22 mouse cellular contexts compared by ENCODE assay signal in genomic region chr19:59687206-59687605, GRCm38 (mm10).
DNase-seq lines count a peak whose midpoint lies in the region; ATAC-seq and TF ChIP-seq lines count a peak whose summit lies in the region.
"Had no signal": no experiment of that assay in that cellular context is flagged by ENCODE, and none has a peak within 500 bp of the region (broad histone marks: within the 10 kb centered on the region; RNA-seq: fewer than 3 reads in every experiment).

No protein-coding gene starts in this region.

- H3K36me3 ChIP-seq in kidney, adult 2 months (ENCODE audit: control insufficient read depth, insufficient read depth, low read length) = no peaks in the 10 kb centered on the region
- H3K36me3 ChIP-seq in stomach, embryonic 16.5 days (ENCODE audit: control insufficient read depth, insufficient read depth, low read length) = no peaks in the 10 kb centered on the region
- no peaks in the 10 kb centered on the region for H3K36me3 ChIP-seq in lung, postnatal 0 days (ENCODE audit: insufficient read depth, low read length)
- H3K36me3 ChIP-seq: embryonic facial prominence, embryonic 15.5 days; limb, embryonic 15.5 days; neural tube, embryonic 13.5 days had no signal

- TF ChIP-seq POLR2A in kidney, adult 2 months (IDR thresholded peaks at IDR 0.05; ENCODE audit: low read depth, low read length) = no peak

- H3K9ac ChIP-seq in stomach, embryonic 16.5 days (ENCODE audit: low read length) = no peak overlapping the region
- no peak overlapping the region for H3K9ac ChIP-seq in lung, postnatal 0 days (replicated peaks; ENCODE audit: low read depth)
- H3K9ac ChIP-seq: embryonic facial prominence, embryonic 15.5 days; limb, embryonic 15.5 days; liver, postnatal 0 days; neural tube, embryonic 13.5 days had no signal

- no peak overlapping the region for H3K4me3 ChIP-seq in kidney, adult 2 months (ENCODE audit: insufficient read depth, low read depth, low read length)
- H3K4me3 ChIP-seq in stomach, embryonic 16.5 days (replicated peaks; ENCODE audit: low read length) = no peak overlapping the region
- H3K4me3 ChIP-seq in lung, postnatal 0 days (ENCODE audit: low read depth, low read length) = no peak overlapping the region
- H3K4me3 ChIP-seq: embryonic facial prominence, embryonic 15.5 days; limb, embryonic 15.5 days; megakaryocyte, embryonic 14.5 days; neural tube, embryonic 13.5 days had no signal

- H3K27ac ChIP-seq in kidney, adult 2 months (ENCODE audit: insufficient read depth, low read depth, low read length) = no peak overlapping the region
- H3K27ac ChIP-seq in stomach, embryonic 16.5 days (ENCODE audit: low read length) = no peak overlapping the region
- no peak overlapping the region for H3K27ac ChIP-seq in lung, postnatal 0 days (ENCODE audit: low read length)
- H3K27ac ChIP-seq: embryonic facial prominence, embryonic 15.5 days; limb, embryonic 15.5 days; neural tube, embryonic 13.5 days had no signal

- no peaks in the 10 kb centered on the region for H3K9me3 ChIP-seq in stomach, embryonic 16.5 days (replicated peaks; ENCODE audit: control insufficient read depth, low read length)
- H3K9me3 ChIP-seq in lung, postnatal 0 days (ENCODE audit: low read length) = no peaks in the 10 kb centered on the region
- H3K9me3 ChIP-seq: embryonic facial prominence, embryonic 15.5 days; limb, embryonic 15.5 days; megakaryocyte, embryonic 14.5 days; neural tube, embryonic 13.5 days had no signal

- peak; percentile 80; the same call in 1 of the 2 replicates for ATAC-seq in stomach, embryonic 16.5 days (ENCODE audit: insufficient read depth, low FRiP score)
- ATAC-seq in lung, postnatal 0 days = no peak
- ATAC-seq: forebrain, embryonic 16.5 days; liver, postnatal 0 days; Patski had no signal

- DNase-seq in heart, adult 11 months = peak; percentile 61
- no peak for DNase-seq in heart, adult 8-10 months (ENCODE audit: low spot score)
- peak; percentile 66 for DNase-seq in kidney, adult 2 months
- DNase-seq in kidney, postnatal 10 days = peak; percentile 40
- DNase-seq in urinary bladder, postnatal 25 days (ENCODE audit: low spot score) = no peak
- DNase-seq in adrenal gland, postnatal 25 days = no peak
- DNase-seq in lung, postnatal 0 days (ENCODE audit: low spot score) = no peak
- DNase-seq: adrenal gland, postnatal 10 days; cerebellum, postnatal 14 days; heart, postnatal 10 days; layer of hippocampus, adult 9-11 months; liver, postnatal 0 days; lung, postnatal 14 days; midbrain, embryonic 14.5 days had no signal

- no peak overlapping the region for H3K4me2 ChIP-seq in stomach, embryonic 16.5 days (ENCODE audit: low read depth, low read length)
- no peak overlapping the region for H3K4me2 ChIP-seq in lung, postnatal 0 days (replicated peaks; ENCODE audit: low read depth, low read length)
- H3K4me2 ChIP-seq: embryonic facial prominence, embryonic 15.5 days; heart, embryonic 11.5 days; limb, embryonic 15.5 days; neural tube, embryonic 13.5 days had no signal

- no peaks in the 10 kb centered on the region for H3K27me3 ChIP-seq in kidney, adult 2 months (replicated peaks; ENCODE audit: control insufficient read depth, insufficient read depth, low read length)
- H3K27me3 ChIP-seq in stomach, embryonic 16.5 days (ENCODE audit: control insufficient read depth, insufficient read depth, low read length) = no peaks in the 10 kb centered on the region
- H3K27me3 ChIP-seq in lung, postnatal 0 days (replicated peaks; ENCODE audit: insufficient read depth, low read length) = no peaks in the 10 kb centered on the region
- H3K27me3 ChIP-seq: embryonic facial prominence, embryonic 15.5 days; limb, embryonic 15.5 days; megakaryocyte, embryonic 14.5 days; Patski had no signal

- H3K4me1 ChIP-seq in kidney, adult 2 months (ENCODE audit: control insufficient read depth, insufficient read depth, low read length) = peaks cover 26% of the 10 kb centered on the region
- no peaks in the 10 kb centered on the region for H3K4me1 ChIP-seq in stomach, embryonic 16.5 days (ENCODE audit: control insufficient read depth, insufficient read depth, low read length)
- H3K4me1 ChIP-seq in lung, postnatal 0 days (ENCODE audit: insufficient read depth, low read depth, low read length) = no peaks in the 10 kb centered on the region
- H3K4me1 ChIP-seq: embryonic facial prominence, embryonic 15.5 days; megakaryocyte, embryonic 14.5 days had no signal

- no peak for TF ChIP-seq EP300 in lung, postnatal 0 days (IDR thresholded peaks at IDR 0.05)

- WGBS in kidney, adult 2 months = 34% methylated on average over 7 of the region's 7 CpGs
- WGBS in stomach, embryonic 16.5 days = 65% methylated on average over 7 of the region's 7 CpGs
- WGBS in lung, postnatal 0 days = 69% methylated on average over 7 of the region's 7 CpGs

- no peak for TF ChIP-seq CTCF in kidney, adult 2 months (conservative IDR thresholded peaks at IDR 0.05; ENCODE audit: insufficient read depth, insufficient read length, low read depth, low read length)
- no peak for TF ChIP-seq CTCF in lung, postnatal 0 days (IDR thresholded peaks at IDR 0.05)

Comparison
In these comparisons a context has a peak if more than half of its experiments do, and no peak if none do; other contexts are left out.
1. DNase-seq: peak in heart, adult 11 months (single experiment), kidney, adult 2 months (single experiment) and kidney, postnatal 10 days (single experiment); none in heart, adult 8-10 months (single experiment), urinary bladder, postnatal 25 days (single experiment), adrenal gland, postnatal 25 days (single experiment) and lung, postnatal 0 days (single experiment).